Mouse (Mus musculus) common myeloid progenitor, adult 5-6 weeks (primary cell): ENCODE results near the gene Mvb12b. TPM values are rescaled to one million over a fixed set of nuclear protein-coding genes. Genes with fewer than 3 reads are reported as not detected.

ENCODE experiments used
- ATAC-seq: replicated peaks from 2 replicates; pipeline ENCODE4 v1.8.0; 2016; ENCODE audit warnings: low read depth, mild to moderate bottlenecking, moderate TSS enrichment, inconsistent platforms; ENCODE audit not compliant: poor library complexity, severe bottlenecking
- total RNA-seq: library from RNA; stranded (forward); fragments of 200-1000, 187-1606 nt; gene quantifications from 2 replicates; pipeline ENCODE4 v1.2.3, GENCODE M21; 2017

Mvb12b gene
- total RNA-seq, 1 experiment from 2014 or later: 25.3 TPM

GRCm38 (mm10) chr2:33788851-33789250 is 98.9 kb downstream of the Mvb12b start:
- no peak for ATAC-seq

GRCm38 (mm10) chr2:33788131-33788530 is 99.6 kb downstream of the Mvb12b start:
- ATAC-seq: no peak

GRCm38 (mm10) chr2:33786064-33786463 is 101.7 kb downstream of the Mvb12b start:
- no peak for ATAC-seq

- ATAC-seq: no peak
Measured at GRCm38 (mm10) chr2:33785596-33785995, 102.2 kb downstream of the Mvb12b start.

- ATAC-seq: no peak
Measured at GRCm38 (mm10) chr2:33784721-33785120, 103.0 kb downstream of the Mvb12b start.

- no peak for ATAC-seq
Measured at GRCm38 (mm10) chr2:33783419-33783818, 104.3 kb downstream of the Mvb12b start.

- no peak for ATAC-seq
Measured at GRCm38 (mm10) chr2:33781655-33782400, 105.9 kb downstream of the Mvb12b start.

- no peak for ATAC-seq
Measured at GRCm38 (mm10) chr2:33778466-33778865, 109.3 kb downstream of the Mvb12b start.

GRCm38 (mm10) chr2:33777051-33777450 is 110.7 kb downstream of the Mvb12b start:
- no peak for ATAC-seq

- no peak for ATAC-seq
Measured at GRCm38 (mm10) chr2:33774884-33775283, 112.9 kb downstream of the Mvb12b start.

- ATAC-seq: no peak
Measured at GRCm38 (mm10) chr2:33774106-33774505, 113.6 kb downstream of the Mvb12b start.

- no peak for ATAC-seq
Measured at GRCm38 (mm10) chr2:33772439-33772838, 115.3 kb downstream of the Mvb12b start.

- ATAC-seq: no peak
Measured at GRCm38 (mm10) chr2:33771388-33771787, 116.4 kb downstream of the Mvb12b start.

- no peak for ATAC-seq
Measured at GRCm38 (mm10) chr2:33770526-33771130, 117.1 kb downstream of the Mvb12b start.

- ATAC-seq: no peak
Measured at GRCm38 (mm10) chr2:33764476-33764875, 123.3 kb downstream of the Mvb12b start.

- no peak for ATAC-seq
Measured at GRCm38 (mm10) chr2:33762210-33762609, 125.5 kb downstream of the Mvb12b start.

GRCm38 (mm10) chr2:33760571-33760991 is 127.2 kb downstream of the Mvb12b start:
- no peak for ATAC-seq

GRCm38 (mm10) chr2:33759447-33759846 is 128.3 kb downstream of the Mvb12b start:
- no peak for ATAC-seq

GRCm38 (mm10) chr2:33755633-33756020 is 132.1 kb downstream of the Mvb12b start:
- peak; percentile 88 for ATAC-seq

GRCm38 (mm10) chr2:33754980-33755632 is 132.6 kb downstream of the Mvb12b start:
- ATAC-seq: peak; percentile 9

GRCm38 (mm10) chr2:33754317-33754633 is 133.5 kb downstream of the Mvb12b start:
- no peak for ATAC-seq
